Mouse (Mus musculus): ENCODE measurements at regions not wholly inside any gene's neighbourhood (a gene's known extent, or its start where the extent isn't known, plus 50 kb on each side); places are given as distances from the start of the nearest gene placed in this dataset.

DNA sequence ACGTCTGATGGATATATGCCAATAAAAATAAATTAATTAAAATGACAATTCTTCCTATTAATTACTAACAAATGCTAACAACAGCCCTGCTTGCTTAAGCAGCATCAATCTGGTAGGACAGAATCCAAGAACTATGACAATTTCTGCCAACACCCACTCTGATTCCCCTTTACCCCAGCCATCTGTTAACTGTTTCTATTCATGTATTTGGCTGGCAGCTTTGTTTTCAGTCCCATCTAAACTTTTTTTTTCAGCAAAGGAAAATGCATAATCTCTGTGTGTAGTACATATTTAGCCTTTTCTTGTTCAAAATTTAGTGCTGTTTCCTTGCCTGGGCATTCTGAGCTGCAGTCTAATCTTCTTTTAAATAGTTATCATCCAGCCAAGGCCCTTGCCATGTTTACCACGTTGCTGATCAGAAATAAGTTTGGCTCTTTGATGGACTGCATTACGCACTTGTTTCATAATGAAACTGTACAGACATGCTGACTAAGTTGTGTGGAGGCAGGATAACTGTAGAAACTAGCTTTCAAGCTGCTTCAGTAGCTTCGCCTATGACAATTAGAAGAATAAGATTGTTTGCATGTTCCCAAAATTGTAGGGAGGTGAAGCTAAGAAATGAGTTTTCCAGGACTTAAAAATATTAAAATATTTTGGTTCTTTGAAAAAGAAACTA, 67.6 kb downstream of the 4930550L24Rik start:
- DNase-seq (ENCODE audit: low spot score in 2 of 2): peak; percentile 9 to 19

Data from right cerebral cortex, adult 2 months (tissue).